Mouse (Mus musculus) heart, embryonic 13.5 days (tissue): Measurements from ENCODE around the gene Aqp5. TPM values are rescaled to one million over a fixed set of nuclear protein-coding genes. Genes with fewer than 3 reads are reported as not detected.

Source experiments
- ATAC-seq: fragments of 200-750 bp; cut with Nextera tagmentation; 2 replicates; pipeline ENCODE4 v1.8.0; 2017; ENCODE audit warnings: moderate TSS enrichment; ENCODE audit not compliant: insufficient number of reproducible peaks, low FRiP score, low TSS enrichment; ENCODE audit errors: extremely low read depth
- H3K27ac ChIP-seq: fragments of 300-500 bp; sonication (generic); replicated peaks from 2 replicates; pipeline ENCODE4 v1.5.1; 2015; ENCODE audit warnings: moderate library complexity, mild to moderate bottlenecking, inconsistent platforms
- H3K27me3 ChIP-seq: fragments of 300-500 bp; sonication (generic); replicated peaks from 2 replicates; pipeline ENCODE4 v1.6.1; 2015; ENCODE audit warnings: mild to moderate bottlenecking, inconsistent platforms
- H3K36me3 ChIP-seq: fragments of 300-500 bp; sonication (generic); 2 replicates; pipeline ENCODE4 v1.6.1; 2015; ENCODE audit warnings: mild to moderate bottlenecking, inconsistent platforms
- H3K4me1 ChIP-seq: fragments of 300-500 bp; sonication (generic); 2 replicates; pipeline ENCODE4 v1.6.1; 2015; ENCODE audit warnings: inconsistent platforms
- H3K4me2 ChIP-seq: fragments of 300-500 bp; sonication (generic); 2 replicates; pipeline ENCODE4 v1.6.1; 2015; ENCODE audit warnings: inconsistent platforms, mild to moderate bottlenecking, moderate library complexity
- H3K4me3 ChIP-seq: fragments of 300-500 bp; sonication (generic); 2 replicates; pipeline ENCODE4 v1.5.1; 2015; ENCODE audit warnings: moderate library complexity, mild to moderate bottlenecking, inconsistent platforms
- H3K9ac ChIP-seq: fragments of 300-500 bp; sonication (generic); 2 replicates; pipeline ENCODE4 v1.6.1; 2015; ENCODE audit warnings: inconsistent platforms, mild to moderate bottlenecking, moderate library complexity
- H3K9me3 ChIP-seq: fragments of 300-500 bp; sonication (generic); 2 replicates; pipeline ENCODE4 v1.6.1; 2016; ENCODE audit warnings: inconsistent platforms
- WGBS: fragments of 180-500 bp; shearing (Covaris S2); methylation state at CpG from one replicate; pipeline ENCODE4 v1.1.7; 2015; ENCODE audit warnings: mixed read lengths; 5-methylcytosine and 5-hydroxymethylcytosine counted together
- polyA plus RNA-seq: library from polyadenylated mRNA; unstranded; fragments of >200 nt; fragmentation: Nextera tagmentation; extraction: Ambion mirVana; gene quantifications from 2 replicates; pipeline ENCODE4 v1.2.1, GENCODE M21; 2015

Aqp5 gene
- 0.43 and 0.67 TPM in 2 replicates for polyA plus RNA-seq

- Histone ChIP-seq H3K9ac (peak within 1 kb of the TSS; percentile 52), H3K4me2 (peak within 1 kb of the TSS; percentile 68), H3K27me3 (peaks cover 100% of the 10 kb centered on the region), H3K36me3 (no peaks in the 10 kb centered on the region), H3K4me1 (peaks cover 19% of the 10 kb centered on the region), H3K4me3 (peak within 1 kb of the TSS; percentile 50), H3K27ac (no peak within 1 kb of the TSS), H3K9me3 (no peaks in the 10 kb centered on the region)
- ATAC-seq, result peak; percentile 43; the same call in 1 of the 2 replicates
- 2% methylated on average over 65 of the region's 83 CpGs for WGBS
Observed at GRCm38 (mm10) chr15:99590429-99591084, at the start of gene Aqp5. Gene Aqp5, plus strand, starts transcription at chr15:99590782.

DNA sequence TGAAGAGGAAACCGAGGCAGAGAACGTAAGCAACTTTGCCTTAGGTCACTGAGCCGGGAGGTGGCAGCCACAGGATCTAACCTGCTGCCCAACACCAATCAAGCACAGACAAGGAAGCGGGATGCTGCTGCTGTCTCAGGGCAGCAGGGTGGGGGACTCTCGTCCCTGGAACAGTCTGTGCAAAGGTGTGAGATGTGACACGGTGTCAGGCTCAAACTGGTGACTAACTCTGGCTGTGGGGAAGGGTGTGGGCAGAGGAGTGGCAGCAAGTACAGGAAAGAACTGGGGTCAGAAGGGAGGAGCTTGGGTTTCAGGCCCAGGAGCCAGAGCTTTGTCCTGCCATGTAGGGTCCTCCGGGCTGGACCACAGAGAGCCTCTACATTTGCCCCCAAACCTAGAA lies 46.5 kb upstream of the Aqp5 start:
- no peak for ATAC-seq
- Histone ChIP-seq H3K9me3 (no peaks in the 10 kb centered on the region), H3K27ac (no peak overlapping the region), H3K4me2 (no peak overlapping the region), H3K4me1 (no peaks in the 10 kb centered on the region), H3K36me3 (no peaks in the 10 kb centered on the region), H3K9ac (no peak overlapping the region), H3K4me3 (no peak overlapping the region), H3K27me3 (peaks cover 92% of the 10 kb centered on the region)
- WGBS, result 43% methylated on average over 7 of the region's 7 CpGs

DNA sequence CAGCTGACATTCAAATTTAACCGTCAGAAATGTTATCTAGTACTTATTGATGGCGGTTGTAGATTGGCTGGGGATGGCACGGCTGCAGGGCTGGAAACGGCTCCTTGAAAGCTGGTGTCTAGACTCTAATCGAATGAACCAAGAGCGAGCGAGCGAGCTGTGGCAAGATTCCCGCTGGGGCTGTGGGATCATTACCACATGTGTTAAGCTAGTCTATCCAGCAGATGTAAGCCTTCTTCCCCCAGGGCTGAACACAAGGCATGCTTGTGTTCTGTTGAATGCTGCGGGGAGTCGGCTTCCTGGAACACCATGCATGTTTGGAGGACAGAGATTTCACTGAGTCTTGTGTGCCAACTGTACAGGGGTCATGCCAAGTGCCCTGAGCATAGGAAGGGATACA lies 44.0 kb upstream of the Aqp5 start:
- H3K9me3 ChIP-seq, result no peaks in the 10 kb centered on the region
- no peak overlapping the region for H3K4me3 ChIP-seq
- H3K27me3 ChIP-seq, result peaks cover 84% of the 10 kb centered on the region
- no peaks in the 10 kb centered on the region for H3K4me1 ChIP-seq
- 0 out of 2 replicates have a peak overlapping the region, but pooled peaks have one; percentile 15 for H3K27ac ChIP-seq
- H3K36me3 ChIP-seq, result no peaks in the 10 kb centered on the region
- no peak for ATAC-seq
- H3K9ac ChIP-seq, result no peak overlapping the region
- no peak overlapping the region for H3K4me2 ChIP-seq
- WGBS, result 71% methylated on average over 11 of the region's 11 CpGs

GRCm38 (mm10) chr15:99547732-99548131 lies 42.9 kb upstream of the Aqp5 start:
- WGBS, result 70% methylated on average over 6 of the region's 6 CpGs
- Histone ChIP-seq H3K4me1 (no peaks in the 10 kb centered on the region), H3K36me3 (no peaks in the 10 kb centered on the region), H3K9me3 (no peaks in the 10 kb centered on the region), H3K27ac (no peak overlapping the region), H3K4me3 (no peak overlapping the region), H3K27me3 (peaks cover 73% of the 10 kb centered on the region), H3K9ac (no peak overlapping the region), H3K4me2 (no peak overlapping the region)
- no peak for ATAC-seq

GRCm38 (mm10) chr15:99549901-99550300 lies 40.7 kb upstream of the Aqp5 start:
- ATAC-seq, result no peak
- Histone ChIP-seq H3K4me3 (no peak overlapping the region), H3K4me2 (no peak overlapping the region), H3K36me3 (no peaks in the 10 kb centered on the region), H3K27ac (no peak overlapping the region), H3K27me3 (peaks cover 63% of the 10 kb centered on the region), H3K9ac (no peak overlapping the region), H3K9me3 (no peaks in the 10 kb centered on the region), H3K4me1 (no peaks in the 10 kb centered on the region)
- 54% methylated on average over 2 of the region's 2 CpGs for WGBS

GRCm38 (mm10) chr15:99553767-99554166 lies 36.8 kb upstream of the Aqp5 start:
- Histone ChIP-seq H3K9ac (no peak overlapping the region), H3K4me2 (no peak overlapping the region), H3K27ac (no peak overlapping the region), H3K36me3 (no peaks in the 10 kb centered on the region), H3K9me3 (no peaks in the 10 kb centered on the region), H3K4me3 (no peak overlapping the region), H3K27me3 (peaks cover 45% of the 10 kb centered on the region), H3K4me1 (no peaks in the 10 kb centered on the region)
- 41% methylated on average over 6 of the region's 6 CpGs for WGBS
- no peak for ATAC-seq

DNA sequence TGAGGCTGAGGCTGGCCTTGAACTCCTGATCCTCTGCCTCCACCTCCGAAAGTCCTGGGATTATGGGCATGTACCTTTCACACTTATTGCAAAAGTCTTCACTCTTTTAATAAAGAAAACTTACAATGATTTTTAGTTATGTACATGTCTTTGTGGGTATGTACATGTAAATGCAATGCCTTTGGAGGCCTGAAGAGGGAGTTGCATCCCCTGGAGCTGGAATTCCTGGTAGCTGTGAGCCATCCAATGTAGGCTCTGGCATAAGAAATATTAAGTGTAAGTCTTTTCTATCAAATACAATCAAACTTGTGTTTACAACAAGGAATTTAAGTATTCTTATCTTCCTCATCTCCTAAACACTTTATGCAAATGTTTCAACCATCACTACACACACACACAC lies 31.6 kb upstream of the Aqp5 start:
- Histone ChIP-seq H3K4me3 (no peak overlapping the region), H3K27me3 (peaks cover 63% of the 10 kb centered on the region), H3K27ac (no peak overlapping the region)

GRCm38 (mm10) chr15:99560246-99560645 lies 30.3 kb upstream of the Aqp5 start:
- no peaks in the 10 kb centered on the region for H3K9me3 ChIP-seq

More for the DNA sequence above, 31.6 kb upstream of the Aqp5 start:
- WGBS, result 74% methylated on average over 1 of the region's 1 CpGs
- no peaks in the 10 kb centered on the region for H3K4me1 ChIP-seq
- H3K4me2 ChIP-seq, result no peak overlapping the region
- ATAC-seq, result no peak
- no peak overlapping the region for H3K9ac ChIP-seq
- no peaks in the 10 kb centered on the region for H3K9me3 ChIP-seq
- no peaks in the 10 kb centered on the region for H3K36me3 ChIP-seq

DNA sequence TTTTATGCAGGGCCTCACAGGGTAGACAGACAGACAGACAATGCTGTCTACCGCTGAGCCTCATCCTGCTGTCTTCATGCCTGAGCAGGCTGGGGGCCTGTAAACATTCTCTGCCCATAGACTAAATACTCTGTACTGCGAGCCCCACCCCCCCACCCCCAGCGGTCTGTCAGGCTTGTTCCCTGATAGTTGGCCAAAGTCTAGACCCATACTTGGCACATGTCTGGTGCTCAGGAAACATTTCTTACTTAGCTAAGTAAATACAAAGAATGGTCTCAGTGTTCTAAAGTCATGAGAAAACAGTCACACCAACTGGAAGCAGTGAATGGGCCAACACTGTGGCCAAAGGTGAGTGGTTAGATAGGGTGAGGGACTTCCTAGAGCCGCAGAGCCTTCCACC lies 23.2 kb upstream of the Aqp5 start:
- H3K4me1 ChIP-seq, result no peaks in the 10 kb centered on the region
- H3K4me2 ChIP-seq, result no peak overlapping the region
- H3K4me3 ChIP-seq, result no peak overlapping the region
- H3K36me3 ChIP-seq, result no peaks in the 10 kb centered on the region
- 68% methylated on average over 4 of the region's 4 CpGs for WGBS
- no peak overlapping the region for H3K27ac ChIP-seq
- H3K9me3 ChIP-seq, result no peaks in the 10 kb centered on the region
- peaks cover 71% of the 10 kb centered on the region for H3K27me3 ChIP-seq
- ATAC-seq, result no peak
- no peak overlapping the region for H3K9ac ChIP-seq

More at GRCm38 (mm10) chr15:99560246-99560645, 30.3 kb upstream of the Aqp5 start:
- no peak overlapping the region for H3K9ac ChIP-seq
- H3K27ac ChIP-seq, result no peak overlapping the region
- WGBS, result 72% methylated on average over 10 of the region's 10 CpGs
- H3K27me3 ChIP-seq, result peaks cover 67% of the 10 kb centered on the region
- H3K36me3 ChIP-seq, result no peaks in the 10 kb centered on the region
- no peak for ATAC-seq
- H3K4me2 ChIP-seq, result no peak overlapping the region
- no peak overlapping the region for H3K4me3 ChIP-seq
- H3K4me1 ChIP-seq, result no peaks in the 10 kb centered on the region

- 58% methylated on average over 6 of the region's 6 CpGs for WGBS
- Histone ChIP-seq H3K4me3 (no peak overlapping the region), H3K36me3 (no peaks in the 10 kb centered on the region), H3K9ac (no peak overlapping the region), H3K4me1 (no peaks in the 10 kb centered on the region), H3K4me2 (no peak overlapping the region), H3K27me3 (peaks cover 70% of the 10 kb centered on the region), H3K9me3 (no peaks in the 10 kb centered on the region), H3K27ac (no peak overlapping the region)
- ATAC-seq, result no peak
Observed at GRCm38 (mm10) chr15:99568682-99569081, 21.9 kb upstream of the Aqp5 start.

DNA sequence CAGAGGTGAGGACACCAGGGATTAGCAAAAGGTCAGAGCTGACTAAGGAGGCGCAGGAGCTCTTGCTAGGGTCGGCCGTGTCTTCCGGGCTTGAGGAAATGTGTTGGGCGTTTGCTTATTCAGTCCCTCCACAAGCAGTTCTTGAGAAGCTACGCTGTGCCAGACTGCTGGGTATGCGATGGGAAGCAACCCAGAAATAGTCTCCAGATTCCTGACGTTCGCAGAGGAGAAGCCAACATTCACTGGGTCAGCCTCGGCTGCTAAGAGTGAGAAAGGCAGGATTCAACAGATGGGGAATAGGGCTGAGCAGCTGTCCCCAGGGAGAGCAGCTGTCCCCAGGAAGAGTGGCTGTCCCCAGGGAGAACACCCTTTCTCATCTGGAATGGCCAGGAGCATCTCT lies 21.5 kb upstream of the Aqp5 start:
- ATAC-seq, result no peak
- Histone ChIP-seq H3K9ac (no peak overlapping the region), H3K36me3 (no peaks in the 10 kb centered on the region), H3K4me3 (no peak overlapping the region), H3K27ac (no peak overlapping the region), H3K27me3 (peaks cover 71% of the 10 kb centered on the region), H3K9me3 (no peaks in the 10 kb centered on the region), H3K4me2 (no peak overlapping the region), H3K4me1 (no peaks in the 10 kb centered on the region)
- WGBS, result 67% methylated on average over 10 of the region's 10 CpGs

- no peak within 1 kb of the TSS for H3K4me3 ChIP-seq
- no peak within 1 kb of the TSS for H3K4me2 ChIP-seq
- no peaks in the 10 kb centered on the region for H3K9me3 ChIP-seq
- no peak within 1 kb of the TSS for H3K27ac ChIP-seq
- ATAC-seq, result 0 out of 2 replicates have a peak, but pooled peaks have one; percentile 29
- no peaks in the 10 kb centered on the region for H3K36me3 ChIP-seq
- WGBS, result 71% methylated on average over 26 of the region's 26 CpGs
- peaks cover 6% of the 10 kb centered on the region for H3K4me1 ChIP-seq
- H3K27me3 ChIP-seq, result peaks cover 94% of the 10 kb centered on the region
- H3K9ac ChIP-seq, result no peak within 1 kb of the TSS
Observed at GRCm38 (mm10) chr15:99578802-99579485, 11.6 kb upstream of the Aqp5 start, which contains the start of gene Aqp2. Gene Aqp2, plus strand, starts transcription at chr15:99579055.
